Mouse (Mus musculus): ENCODE results near the gene Krt7.

DNA sequence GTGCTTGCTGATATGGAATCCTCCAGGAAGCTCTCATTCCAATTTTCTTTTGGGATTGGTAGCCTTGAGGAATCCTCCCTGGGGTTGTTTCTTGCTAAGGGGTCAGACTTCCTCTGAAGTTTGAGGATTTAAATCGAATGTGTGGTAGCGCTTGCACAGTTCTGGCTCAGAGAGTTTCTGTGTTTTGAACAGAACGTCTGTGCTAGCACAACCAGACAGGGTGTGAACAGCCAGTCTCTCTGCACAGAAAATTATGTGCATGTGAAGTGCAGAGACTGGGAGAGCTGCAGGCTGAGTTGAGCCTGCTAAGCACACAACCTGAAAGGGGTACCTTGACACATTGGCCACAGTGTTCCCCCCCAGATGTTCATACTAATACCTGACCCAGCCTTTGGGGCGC is 30.0 kb downstream of the Krt7 start:
- TF ChIP-seq POLR2A (IDR thresholded peaks at IDR 0.05; ENCODE audit: control insufficient read depth, extremely low read depth, insufficient read depth, low read length, poor library complexity) (no peak), CTCF (IDR thresholded peaks at IDR 0.05; ENCODE audit: borderline replicate concordance, control insufficient read depth, extremely low read depth, insufficient read depth, low read length, poor library complexity) (no peak)

All from thymus, adult 2 months (tissue).